Mouse (Mus musculus): ENCODE measurements around the gene Spin2e.
"Not testable (repeated sequence)": the region's sequence is repeated elsewhere in the genome, so short reads cannot be mapped to it uniquely, and the experiment has no call there.

Spin2e gene

GRCm38 (mm10) chrX:31618820-31619219 is at the start of gene Spin2e:
Gene Spin2e (minus strand): TSS chrX:31618920.
- DNase-seq, result not testable (repeated sequence)

DNA sequence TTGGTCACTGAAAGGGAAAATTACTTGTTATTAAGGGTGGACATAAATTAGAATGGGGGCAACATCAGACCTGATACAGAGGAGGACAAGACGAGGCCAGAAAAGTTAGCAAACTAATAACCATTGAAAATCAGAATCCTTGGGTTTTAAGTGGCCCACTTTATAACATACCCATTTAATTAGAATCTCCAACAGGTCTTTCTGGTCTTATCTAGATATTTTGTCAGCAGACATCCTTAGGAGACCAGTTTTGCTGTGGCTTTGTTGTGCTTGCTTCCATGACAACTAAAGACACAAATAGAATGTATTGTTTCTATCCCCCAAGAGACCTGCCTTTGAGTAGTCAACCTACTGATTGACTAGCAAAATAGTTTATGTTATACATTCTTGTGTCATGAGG is 44.5 kb downstream of the Spin2e start, which contains the start of gene Gm21883:
Gene Gm21883, minus strand, starts transcription at position 101 of the 400 bp plus-strand sequence.
- not testable (repeated sequence) for DNase-seq
